Mouse (Mus musculus) bone marrow macrophage, adult 2 months (primary cell): ENCODE data around the gene Ifna5. TPM values are rescaled to one million over a fixed set of nuclear protein-coding genes. Genes with fewer than 3 reads are reported as not detected.
"Not testable (repeated sequence)": the region's sequence is repeated elsewhere in the genome, so short reads cannot be mapped to it uniquely, and the experiment has no call there.

Experiments
- H3K27ac ChIP-seq: 2 replicates; pipeline ENCODE4 v1.5.1; 2012; ENCODE audit warnings: low read depth, low read length; ENCODE audit not compliant: insufficient read depth
- H3K4me1 ChIP-seq: 2 replicates; pipeline ENCODE4 v1.6.1; 2012; ENCODE audit warnings: low read length; ENCODE audit not compliant: control insufficient read depth, insufficient read depth
- H3K4me3 ChIP-seq: 2 replicates; pipeline ENCODE4 v1.5.1; 2012; ENCODE audit warnings: mild to moderate bottlenecking, low read length, moderate library complexity; ENCODE audit not compliant: insufficient read depth
- CTCF ChIP-seq: IDR thresholded peaks from 2 replicates; pipeline ENCODE4 v1.5.1; 2012; ENCODE audit warnings: low read depth, mild to moderate bottlenecking, low read length, moderate library complexity
- POLR2A ChIP-seq: IDR thresholded peaks from 2 replicates; pipeline ENCODE4 v1.6.1; 2012; ENCODE audit warnings: mild to moderate bottlenecking, low read depth, low read length, borderline replicate concordance
- polyA plus RNA-seq: library from polyadenylated mRNA; stranded (reverse); fragments of >200 nt; gene quantifications from 2 replicates; pipeline ENCODE4 v1.2.4, GENCODE M21; 2012; ENCODE audit not compliant: missing spikeins, insufficient read depth, insufficient read length

Gene Ifna5
- not detected in 2 replicates for polyA plus RNA-seq

GRCm38 (mm10) chr4:88835225-88835624 is at the start of gene Ifna5:
Ifna5 (plus strand) TSS chr4:88835525.
- H3K4me1 ChIP-seq, H3K4me3 ChIP-seq, H3K27ac ChIP-seq: not testable (repeated sequence)

GRCm38 (mm10) chr4:88788402-88788801 is 46.9 kb upstream of the Ifna5 start, which contains the start of gene Gm13277:
Gm13277 (plus strand) TSS chr4:88788632.
- H3K4me1 ChIP-seq, H3K27ac ChIP-seq, H3K4me3 ChIP-seq: not testable (repeated sequence)

GRCm38 (mm10) chr4:88791250-88791649 is 44.1 kb upstream of the Ifna5 start, which contains the start of gene Gm13278:
Gm13278 (plus strand) TSS chr4:88791550.
- not testable (repeated sequence) for H3K4me1 ChIP-seq, H3K27ac ChIP-seq, H3K4me3 ChIP-seq

- not testable (repeated sequence) for H3K4me1 ChIP-seq, H3K27ac ChIP-seq, H3K4me3 ChIP-seq
These were observed 41.2 kb upstream of the Ifna5 start, which contains the start of gene Gm13275 for GRCm38 (mm10) chr4:88793936-88794675. Gm13275 (plus strand) TSS chr4:88794487.

GRCm38 (mm10) chr4:88797097-88797496 is 38.2 kb upstream of the Ifna5 start, which contains the start of gene Gm13279:
Gm13279 (plus strand) TSS chr4:88797397.
- H3K27ac ChIP-seq, H3K4me1 ChIP-seq, H3K4me3 ChIP-seq: not testable (repeated sequence)

- H3K27ac ChIP-seq, H3K4me1 ChIP-seq, H3K4me3 ChIP-seq: not testable (repeated sequence)
These were observed 36.0 kb upstream of the Ifna5 start, which contains the start of gene Gm13285 for GRCm38 (mm10) chr4:88799365-88799764. Gm13285 (plus strand) TSS chr4:88799665.

GRCm38 (mm10) chr4:88802954-88803353 is 32.4 kb upstream of the Ifna5 start, which contains the start of gene Gm13287:
Gm13287 (plus strand) TSS chr4:88803254.
- H3K4me3 ChIP-seq = peak within 1 kb of the TSS; percentile 17; the same call in 1 of the 2 replicates
- not testable (repeated sequence) for H3K27ac ChIP-seq, H3K4me1 ChIP-seq

- 0 out of 2 replicates have a peak within 1 kb of the TSS, but pooled peaks have one; percentile 14 for H3K4me3 ChIP-seq
- H3K27ac ChIP-seq, H3K4me1 ChIP-seq: not testable (repeated sequence)
These were observed 30.1 kb upstream of the Ifna5 start, which contains the start of gene Gm13288 for GRCm38 (mm10) chr4:88805231-88805630. Gm13288 (plus strand) TSS chr4:88805531.

GRCm38 (mm10) chr4:88805761-88806160 is 29.6 kb upstream of the Ifna5 start:
- not testable (repeated sequence) for H3K4me1 ChIP-seq, H3K27ac ChIP-seq
- H3K4me3 ChIP-seq = 0 out of 2 replicates have a peak overlapping the region, but pooled peaks have one; percentile 14

GRCm38 (mm10) chr4:88815928-88816327 is 19.4 kb upstream of the Ifna5 start, which contains the start of gene Ifna7:
Ifna7 (plus strand) TSS chr4:88816228.
- H3K27ac ChIP-seq = no peak within 1 kb of the TSS
- H3K4me3 ChIP-seq = no peak within 1 kb of the TSS
- TF ChIP-seq CTCF (no peak), POLR2A (no peak)
- H3K4me1 ChIP-seq = no peaks in the 10 kb centered on the region

GRCm38 (mm10) chr4:88819659-88820058 is 15.7 kb upstream of the Ifna5 start, which contains the start of gene Ifna11:
Ifna11 (plus strand) TSS chr4:88819959.
- no peaks in the 10 kb centered on the region for H3K4me1 ChIP-seq
- no peak within 1 kb of the TSS for H3K27ac ChIP-seq
- H3K4me3 ChIP-seq = no peak within 1 kb of the TSS
- no peak for TF ChIP-seq CTCF
- TF ChIP-seq POLR2A = no peak
